Mouse (Mus musculus) erythroblast, embryonic 14.5 days (primary cell): ENCODE measurements around the gene Arhgef25.
"Not testable (repeated sequence)": the region's sequence is repeated elsewhere in the genome, so short reads cannot be mapped to it uniquely, and the experiment has no call there.

Source experiments
- GATA1 ChIP-seq: IDR thresholded peaks from 2 replicates; pipeline ENCODE4 v1.6.1; 2012; ENCODE audit warnings: low read length, inconsistent platforms, mixed read lengths
- TAL1 ChIP-seq: IDR thresholded peaks from 3 replicates; pipeline ENCODE4 v1.6.1; 2012; ENCODE audit warnings: low read length, inconsistent platforms, mixed read lengths

- TF ChIP-seq GATA1, TAL1: not testable (repeated sequence)
Measured at GRCm38 (mm10) chr10:127192057-127192328, 2.1 kb upstream of the Arhgef25 start.
